In genomic region chr11:120581490-120582267, GRCm38 (mm10) we compare ENCODE assay signal across 7 mouse cellular contexts. TPM values are rescaled to one million over a fixed set of nuclear protein-coding genes. Genes with fewer than 3 reads are reported as not detected.
DNase-seq lines count a peak whose midpoint lies in the region; ATAC-seq and TF ChIP-seq lines count a peak whose summit lies in the region.

Arhgdia (minus strand) TSS chr11:120581624.

- DNase-seq in adrenal gland, postnatal 25 days: peak; percentile 92
- peak; percentile 93 to 94 for DNase-seq in heart, adult 2 months
- DNase-seq in kidney, adult 8-10 months: peak; percentile 76 to 85
- peak; percentile 96 for DNase-seq in midbrain, embryonic 14.5 days
- peak; percentile 81 to 86 for DNase-seq in spleen, adult 18-20 months

- peak within 1 kb of the TSS; percentile 92 for H3K27ac ChIP-seq in embryonic facial prominence, embryonic 13.5 days
- peak within 1 kb of the TSS; percentile 94 for H3K27ac ChIP-seq in heart, adult 2 months
- peak within 1 kb of the TSS; percentile 92 for H3K27ac ChIP-seq in limb, embryonic 12.5 days
- peak within 1 kb of the TSS; percentile 97 for H3K27ac ChIP-seq in midbrain, embryonic 14.5 days (replicated peaks; ENCODE audit: low read depth, low read length)

- H3K4me3 ChIP-seq in embryonic facial prominence, embryonic 13.5 days: peak within 1 kb of the TSS; percentile 87
- peak within 1 kb of the TSS; percentile 72 for H3K4me3 ChIP-seq in heart, adult 2 months
- peak within 1 kb of the TSS; percentile 90 for H3K4me3 ChIP-seq in limb, embryonic 12.5 days (replicated peaks)
- H3K4me3 ChIP-seq in midbrain, embryonic 14.5 days (replicated peaks; ENCODE audit: low read depth, low read length): peak within 1 kb of the TSS; percentile 79

- peaks cover 5% of the 10 kb centered on the region for H3K79me2 ChIP-seq in heart, adult 2 months (replicated peaks; ENCODE audit: control insufficient read depth, insufficient read depth, low read length)

- peaks cover 28% of the 10 kb centered on the region for H3K4me1 ChIP-seq in embryonic facial prominence, embryonic 13.5 days
- H3K4me1 ChIP-seq in heart, adult 2 months (ENCODE audit: control insufficient read depth, insufficient read depth, low read length): peaks cover 7% of the 10 kb centered on the region
- H3K4me1 ChIP-seq in limb, embryonic 12.5 days (replicated peaks): peaks cover 24% of the 10 kb centered on the region
- peaks cover 21% of the 10 kb centered on the region for H3K4me1 ChIP-seq in midbrain, embryonic 14.5 days (ENCODE audit: control insufficient read depth, insufficient read depth, low read length)

- peaks cover 64% of the 10 kb centered on the region for H3K36me3 ChIP-seq in embryonic facial prominence, embryonic 13.5 days
- H3K36me3 ChIP-seq in heart, adult 2 months (ENCODE audit: control insufficient read depth, insufficient read depth, low read length): peaks cover 6% of the 10 kb centered on the region
- peaks cover 68% of the 10 kb centered on the region for H3K36me3 ChIP-seq in limb, embryonic 12.5 days
- H3K36me3 ChIP-seq in midbrain, embryonic 14.5 days (ENCODE audit: control insufficient read depth, insufficient read depth, low read length): peaks cover 45% of the 10 kb centered on the region

- H3K4me2 ChIP-seq in embryonic facial prominence, embryonic 13.5 days: peak within 1 kb of the TSS; percentile 98
- peak within 1 kb of the TSS; percentile 95 for H3K4me2 ChIP-seq in limb, embryonic 12.5 days
- peak within 1 kb of the TSS; percentile 91 for H3K4me2 ChIP-seq in midbrain, embryonic 14.5 days (ENCODE audit: low read length)

- H3K9ac ChIP-seq in embryonic facial prominence, embryonic 13.5 days: peak within 1 kb of the TSS; percentile 95
- peak within 1 kb of the TSS; percentile 98 for H3K9ac ChIP-seq in heart, adult 2 months (ENCODE audit: low read depth, low read length)
- peak within 1 kb of the TSS; percentile 95 for H3K9ac ChIP-seq in limb, embryonic 12.5 days (replicated peaks)
- H3K9ac ChIP-seq in midbrain, embryonic 14.5 days (replicated peaks; ENCODE audit: low read length): peak within 1 kb of the TSS; percentile 94

- peak; percentile 55; the same call in 1 of the 2 replicates for TF ChIP-seq EP300 in heart, adult 2 months (IDR thresholded peaks at IDR 0.05; ENCODE audit: insufficient read depth, low read depth, low read length)

- peak; percentile 34; the same call in 1 of the 2 replicates for ATAC-seq in embryonic facial prominence, embryonic 13.5 days (ENCODE audit: insufficient number of reproducible peaks, insufficient read depth, low FRiP score, low TSS enrichment, low read depth)
- ATAC-seq in limb, embryonic 12.5 days (ENCODE audit: insufficient number of reproducible peaks, insufficient read depth, low FRiP score, low TSS enrichment, low read depth): 0 out of 2 replicates have a peak, but pooled peaks have one; percentile 10
- ATAC-seq in midbrain, embryonic 14.5 days (ENCODE audit: low FRiP score, low TSS enrichment): peak; percentile 80

- no peaks in the 10 kb centered on the region for H3K27me3 ChIP-seq in embryonic facial prominence, embryonic 13.5 days
- H3K27me3 ChIP-seq in heart, adult 2 months (ENCODE audit: control insufficient read depth, insufficient read depth, low read length): no peaks in the 10 kb centered on the region
- no peaks in the 10 kb centered on the region for H3K27me3 ChIP-seq in limb, embryonic 12.5 days
- no peaks in the 10 kb centered on the region for H3K27me3 ChIP-seq in midbrain, embryonic 14.5 days (ENCODE audit: control insufficient read depth, insufficient read depth, low read length)

- intact Hi-C loops in heart, adult 2 months (cut with DNase I): loop anchor here (1.0 to 5.0 kb wide), 4 partner anchors 8 to 131 kb away; partner anchors contain the start of genes Cenpx, Lrrc45, Mcrip1 and P4hb

- peak; percentile 79 for TF ChIP-seq CTCF in heart, adult 2 months (IDR thresholded peaks at IDR 0.05)

- WGBS in embryonic facial prominence, embryonic 13.5 days: 5% methylated on average over 72 of the region's 75 CpGs
- WGBS in heart, adult 2 months: 3% methylated on average over 75 of the region's 75 CpGs
- WGBS in limb, embryonic 12.5 days: 6% methylated on average over 64 of the region's 75 CpGs
- WGBS in midbrain, embryonic 14.5 days: 5% methylated on average over 58 of the region's 75 CpGs

- H3K9me3 ChIP-seq in embryonic facial prominence, embryonic 13.5 days: peaks cover 4% of the 10 kb centered on the region; the same call in 1 of the 2 replicates
- H3K9me3 ChIP-seq in limb, embryonic 12.5 days: peaks cover 5% of the 10 kb centered on the region; the same call in 1 of the 2 replicates
- no peaks in the 10 kb centered on the region for H3K9me3 ChIP-seq in midbrain, embryonic 14.5 days (ENCODE audit: control insufficient read depth, low read length)

- peak; percentile 90 for TF ChIP-seq POLR2A in heart, adult 2 months (IDR thresholded peaks at IDR 0.05; ENCODE audit: insufficient read depth, low read depth, low read length)

RNA-seq across cellular contexts. Expression of gene Arhgdia, which starts in this region (rescaled TPM):
- total RNA-seq in adrenal gland, postnatal 25 days (2021): 333 and 334 TPM in 2 replicates
- polyA plus RNA-seq in embryonic facial prominence, embryonic 13.5 days (2015; fragmentation: Nextera tagmentation; extraction: Ambion mirVana): 535 and 580 TPM in 2 replicates
- total RNA-seq in heart, adult 2 months (2021): 100 to 1,000 TPM; 139 to 144 TPM
- 245 and 257 TPM in 2 replicates for polyA plus RNA-seq in heart, adult 2 months (2012; rRNA removed)
- polyA plus RNA-seq in limb, embryonic 12.5 days (2016; fragmentation: Nextera tagmentation; extraction: Ambion mirVana): 484 and 518 TPM in 2 replicates
- 353 and 438 TPM in 2 replicates for polyA plus RNA-seq in midbrain, embryonic 14.5 days (2014; fragmentation: Nextera tagmentation; extraction: Ambion mirVana)

Comparison
In these comparisons a context has a peak if more than half of its experiments do, and no peak if none do; other contexts are left out.
1. Peak in every context shown above with its lines: DNase-seq, ATAC-seq, H3K4me3 ChIP-seq and H3K27ac ChIP-seq.
2. ATAC-seq: peak in every context shown above with its lines; median percentile 80 in midbrain, embryonic 14.5 days; 34 in embryonic facial prominence, embryonic 13.5 days; 10 in limb, embryonic 12.5 days.